Mouse (Mus musculus): Measurements from ENCODE around the gene Ablim2. TPM values are rescaled to one million over a fixed set of nuclear protein-coding genes. Genes with fewer than 3 reads are reported as not detected.

Gene Ablim2
- polyA plus RNA-seq, 1 experiment from 2014 or later: 2.0 TPM

- ATAC-seq: peak; percentile 92
Observed at GRCm38 (mm10) chr5:35770891-35771663, 13.4 kb downstream of the Ablim2 start.

GRCm38 (mm10) chr5:35773274-35774136 lies 15.8 kb downstream of the Ablim2 start:
- TF ChIP-seq CTCF (IDR thresholded peaks at IDR 0.05; ENCODE audit: low read depth): no peak
- Histone ChIP-seq H3K9me3 (ENCODE audit: control insufficient read depth) (no peaks in the 10 kb centered on the region), H3K4me3 (ENCODE audit: low read depth, low read length) (no peak overlapping the region), H3K4me2 (replicated peaks; ENCODE audit: low read depth) (no peak overlapping the region), H3K4me1 (replicated peaks; ENCODE audit: control insufficient read depth, insufficient read depth, low read length) (0 out of 2 replicates have a peak, but pooled peaks cover 5% of the 10 kb centered on the region), H3K27me3 (replicated peaks; ENCODE audit: control insufficient read depth, insufficient read depth, low read length) (0 out of 2 replicates have a peak, but pooled peaks cover 2% of the 10 kb centered on the region), H3K9ac (ENCODE audit: low read depth, low read length) (no peak overlapping the region), H3K27ac (ENCODE audit: low read depth, low read length) (no peak overlapping the region), H3K36me3 (ENCODE audit: control insufficient read depth, insufficient read depth) (no peaks in the 10 kb centered on the region)
- WGBS: 67% methylated on average over 13 of the region's 13 CpGs
- no peak for ATAC-seq

More at GRCm38 (mm10) chr5:35770891-35771663, 13.4 kb downstream of the Ablim2 start:
- H3K4me3 ChIP-seq (ENCODE audit: low read depth, low read length): no peak overlapping the region
- H3K27me3 ChIP-seq (replicated peaks; ENCODE audit: control insufficient read depth, insufficient read depth, low read length): 0 out of 2 replicates have a peak, but pooled peaks cover 2% of the 10 kb centered on the region
- H3K4me1 ChIP-seq (replicated peaks; ENCODE audit: control insufficient read depth, insufficient read depth, low read length): 0 out of 2 replicates have a peak, but pooled peaks cover 10% of the 10 kb centered on the region
- peak overlapping the region; percentile 37; the same call in 1 of the 2 replicates for H3K27ac ChIP-seq (ENCODE audit: low read depth, low read length)
- no peak overlapping the region for H3K9ac ChIP-seq (ENCODE audit: low read depth, low read length)
- WGBS: 21% methylated on average over 14 of the region's 14 CpGs
- no peaks in the 10 kb centered on the region for H3K9me3 ChIP-seq (ENCODE audit: control insufficient read depth)
- peak overlapping the region; percentile 52 for H3K4me2 ChIP-seq (replicated peaks; ENCODE audit: low read depth)
- H3K36me3 ChIP-seq (ENCODE audit: control insufficient read depth, insufficient read depth): no peaks in the 10 kb centered on the region
- no peak for TF ChIP-seq CTCF (IDR thresholded peaks at IDR 0.05; ENCODE audit: low read depth)

- no peak for TF ChIP-seq CTCF (IDR thresholded peaks at IDR 0.05; ENCODE audit: low read depth)
- Histone ChIP-seq H3K27me3 (replicated peaks; ENCODE audit: control insufficient read depth, insufficient read depth, low read length) (0 out of 2 replicates have a peak, but pooled peaks cover 2% of the 10 kb centered on the region), H3K9me3 (ENCODE audit: control insufficient read depth) (no peaks in the 10 kb centered on the region), H3K27ac (ENCODE audit: low read depth, low read length) (no peak overlapping the region), H3K4me3 (ENCODE audit: low read depth, low read length) (no peak overlapping the region), H3K36me3 (ENCODE audit: control insufficient read depth, insufficient read depth) (no peaks in the 10 kb centered on the region), H3K9ac (ENCODE audit: low read depth, low read length) (no peak overlapping the region), H3K4me1 (replicated peaks; ENCODE audit: control insufficient read depth, insufficient read depth, low read length) (0 out of 2 replicates have a peak, but pooled peaks cover 3% of the 10 kb centered on the region), H3K4me2 (replicated peaks; ENCODE audit: low read depth) (no peak overlapping the region)
- no peak for ATAC-seq
- WGBS: 30% methylated on average over 6 of the region's 6 CpGs
Observed at GRCm38 (mm10) chr5:35774137-35774424, 16.4 kb downstream of the Ablim2 start.

- no peaks in the 10 kb centered on the region for H3K27me3 ChIP-seq (replicated peaks; ENCODE audit: control insufficient read depth, insufficient read depth, low read length)
- ATAC-seq: no peak
Observed at GRCm38 (mm10) chr5:35781116-35781515, 23.4 kb downstream of the Ablim2 start.

GRCm38 (mm10) chr5:35782648-35783180 lies 25.0 kb downstream of the Ablim2 start:
- Histone ChIP-seq H3K36me3 (ENCODE audit: control insufficient read depth, insufficient read depth) (no peaks in the 10 kb centered on the region), H3K9ac (ENCODE audit: low read depth, low read length) (no peak overlapping the region), H3K4me1 (replicated peaks; ENCODE audit: control insufficient read depth, insufficient read depth, low read length) (no peaks in the 10 kb centered on the region; the same call in 1 of the 2 replicates), H3K27ac (ENCODE audit: low read depth, low read length) (no peak overlapping the region; the same call in 1 of the 2 replicates), H3K27me3 (replicated peaks; ENCODE audit: control insufficient read depth, insufficient read depth, low read length) (no peaks in the 10 kb centered on the region), H3K4me2 (replicated peaks; ENCODE audit: low read depth) (no peak overlapping the region), H3K9me3 (ENCODE audit: control insufficient read depth) (no peaks in the 10 kb centered on the region), H3K4me3 (ENCODE audit: low read depth, low read length) (no peak overlapping the region)
- no peak for TF ChIP-seq CTCF (IDR thresholded peaks at IDR 0.05; ENCODE audit: low read depth)
- ATAC-seq: peak; percentile 50
- 43% methylated on average over 10 of the region's 10 CpGs for WGBS

More at GRCm38 (mm10) chr5:35781116-35781515, 23.4 kb downstream of the Ablim2 start:
- Histone ChIP-seq H3K4me2 (replicated peaks; ENCODE audit: low read depth) (no peak overlapping the region), H3K36me3 (ENCODE audit: control insufficient read depth, insufficient read depth) (no peaks in the 10 kb centered on the region), H3K9ac (ENCODE audit: low read depth, low read length) (no peak overlapping the region), H3K4me3 (ENCODE audit: low read depth, low read length) (no peak overlapping the region), H3K4me1 (replicated peaks; ENCODE audit: control insufficient read depth, insufficient read depth, low read length) (no peaks in the 10 kb centered on the region; the same call in 1 of the 2 replicates), H3K9me3 (ENCODE audit: control insufficient read depth) (no peaks in the 10 kb centered on the region), H3K27ac (ENCODE audit: low read depth, low read length) (no peak overlapping the region)
- 71% methylated on average over 3 of the region's 3 CpGs for WGBS
- no peak for TF ChIP-seq CTCF (IDR thresholded peaks at IDR 0.05; ENCODE audit: low read depth)

- Histone ChIP-seq H3K36me3 (ENCODE audit: control insufficient read depth, insufficient read depth) (no peaks in the 10 kb centered on the region), H3K9me3 (ENCODE audit: control insufficient read depth) (no peaks in the 10 kb centered on the region), H3K4me3 (ENCODE audit: low read depth, low read length) (no peak overlapping the region), H3K4me2 (replicated peaks; ENCODE audit: low read depth) (no peak overlapping the region), H3K9ac (ENCODE audit: low read depth, low read length) (no peak overlapping the region), H3K27me3 (replicated peaks; ENCODE audit: control insufficient read depth, insufficient read depth, low read length) (no peaks in the 10 kb centered on the region), H3K27ac (ENCODE audit: low read depth, low read length) (no peak overlapping the region), H3K4me1 (replicated peaks; ENCODE audit: control insufficient read depth, insufficient read depth, low read length) (0 out of 2 replicates have a peak, but pooled peaks cover 3% of the 10 kb centered on the region)
- TF ChIP-seq CTCF (IDR thresholded peaks at IDR 0.05; ENCODE audit: low read depth): no peak
- 60% methylated on average over 7 of the region's 7 CpGs for WGBS
- no peak for ATAC-seq
Observed at GRCm38 (mm10) chr5:35785853-35786252, 28.2 kb downstream of the Ablim2 start.

Measured in intestine, postnatal 0 days (tissue).